Mouse (Mus musculus) embryonic facial prominence, embryonic 14.5 days (tissue): ENCODE results near the gene Tex48. TPM values are rescaled to one million over a fixed set of nuclear protein-coding genes. Genes with fewer than 3 reads are reported as not detected.

ENCODE experiments used
- ATAC-seq: fragments of 200-750 bp; cut with Nextera tagmentation; 2 replicates; pipeline ENCODE4 v1.8.0; 2017; ENCODE audit warnings: low read depth, moderate number of reproducible peaks, moderate TSS enrichment
- DNase-seq: peaks from one replicate; pipeline ENCODE4 v3.0.0-alpha.2; 2015; ENCODE audit warnings: low spot score
- H3K27ac ChIP-seq: fragments of 300-500 bp; sonication (generic); replicated peaks from 2 replicates; pipeline ENCODE4 v1.5.1; 2014; ENCODE audit warnings: low read depth, mild to moderate bottlenecking, low read length, moderate library complexity
- H3K27me3 ChIP-seq: fragments of 300-500 bp; sonication (generic); replicated peaks from 2 replicates; pipeline ENCODE4 v1.6.1; 2014; ENCODE audit warnings: low read length; ENCODE audit not compliant: control insufficient read depth, insufficient read depth
- H3K36me3 ChIP-seq: fragments of 300-500 bp; sonication (generic); 2 replicates; pipeline ENCODE4 v1.6.1; 2014; ENCODE audit warnings: low read length, mixed read lengths; ENCODE audit not compliant: control insufficient read depth, insufficient read depth
- H3K4me1 ChIP-seq: fragments of 300-500 bp; sonication (generic); 2 replicates; pipeline ENCODE4 v1.6.1; 2014; ENCODE audit warnings: antibody characterized with exemption, low read length; ENCODE audit not compliant: control insufficient read depth, insufficient read depth
- H3K4me2 ChIP-seq: fragments of 300-500 bp; sonication (generic); 2 replicates; pipeline ENCODE4 v1.6.1; 2014; ENCODE audit warnings: low read depth, mild to moderate bottlenecking, low read length, moderate library complexity, mixed read lengths
- H3K4me3 ChIP-seq: fragments of 300-500 bp; sonication (generic); 2 replicates; pipeline ENCODE4 v1.5.1; 2014; ENCODE audit warnings: low read depth, mild to moderate bottlenecking, low read length
- H3K9ac ChIP-seq: fragments of 300-500 bp; sonication (generic); 2 replicates; pipeline ENCODE4 v1.6.1; 2014; ENCODE audit warnings: low read depth, mild to moderate bottlenecking, low read length, moderate library complexity, mixed read lengths
- H3K9me3 ChIP-seq: fragments of 300-500 bp; sonication (generic); 2 replicates; pipeline ENCODE4 v1.6.1; 2016; ENCODE audit warnings: low read length; ENCODE audit not compliant: control insufficient read depth
- WGBS: fragments of 180-500 bp; shearing (Covaris S2); extraction: QIAGEN DNeasy Blood & Tissue Kit; methylation state at CpG from one replicate; pipeline ENCODE4 v1.1.7; 2014; 5-methylcytosine and 5-hydroxymethylcytosine counted together
- polyA plus RNA-seq: library from polyadenylated mRNA; unstranded; fragments of >200 nt; fragmentation: Nextera tagmentation; extraction: Ambion mirVana; gene quantifications from 2 replicates; pipeline ENCODE4 v1.2.1, GENCODE M21; 2014

Tex48 gene
- polyA plus RNA-seq, 1 experiment from 2014 or later: not detected

DNA sequence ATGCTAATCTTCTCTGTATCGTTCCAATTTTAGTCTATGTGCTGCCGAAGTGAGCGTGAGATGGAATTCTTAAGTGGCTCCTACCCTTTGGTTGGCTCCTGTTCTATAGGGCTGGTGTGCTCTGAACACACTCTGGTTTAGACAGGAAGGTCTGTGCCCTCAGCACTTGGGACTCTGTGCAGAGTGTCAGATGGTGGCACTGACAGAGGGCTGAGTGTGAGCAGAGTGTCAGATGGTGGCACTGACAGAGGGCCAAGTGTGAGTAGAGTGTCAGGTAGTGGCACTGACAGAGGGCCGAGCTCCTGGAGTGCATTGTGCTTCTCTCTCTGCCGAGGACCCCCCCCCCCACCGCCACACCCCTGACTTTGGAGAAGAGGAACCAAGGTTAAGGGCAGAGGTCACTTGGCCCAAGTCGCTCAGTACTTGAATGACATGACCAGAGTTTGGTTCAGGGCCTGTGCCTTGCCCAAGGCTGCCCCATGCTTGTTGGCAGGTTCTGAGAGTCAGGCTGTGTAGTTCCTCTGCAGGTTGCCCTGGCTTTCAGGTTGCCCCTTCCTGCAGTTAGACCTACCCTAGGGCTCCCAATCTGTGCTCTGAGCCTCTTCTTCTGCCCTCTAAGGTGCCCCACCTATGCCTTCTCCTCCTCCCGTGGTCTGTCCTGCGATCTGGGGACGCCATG, 54.4 kb downstream of the Tex48 start:
- peaks cover 10% of the 10 kb centered on the region for H3K36me3 ChIP-seq
- H3K9ac ChIP-seq: no peak overlapping the region
- no peak overlapping the region for H3K4me2 ChIP-seq
- no peak overlapping the region for H3K27ac ChIP-seq
- no peak overlapping the region for H3K4me3 ChIP-seq
- 91% methylated on average over 9 of the region's 10 CpGs for WGBS
- ATAC-seq (no peak), DNase-seq (no peak)
- H3K27me3 ChIP-seq: no peaks in the 10 kb centered on the region
- peaks cover 7% of the 10 kb centered on the region for H3K4me1 ChIP-seq
- H3K9me3 ChIP-seq: no peaks in the 10 kb centered on the region

DNA sequence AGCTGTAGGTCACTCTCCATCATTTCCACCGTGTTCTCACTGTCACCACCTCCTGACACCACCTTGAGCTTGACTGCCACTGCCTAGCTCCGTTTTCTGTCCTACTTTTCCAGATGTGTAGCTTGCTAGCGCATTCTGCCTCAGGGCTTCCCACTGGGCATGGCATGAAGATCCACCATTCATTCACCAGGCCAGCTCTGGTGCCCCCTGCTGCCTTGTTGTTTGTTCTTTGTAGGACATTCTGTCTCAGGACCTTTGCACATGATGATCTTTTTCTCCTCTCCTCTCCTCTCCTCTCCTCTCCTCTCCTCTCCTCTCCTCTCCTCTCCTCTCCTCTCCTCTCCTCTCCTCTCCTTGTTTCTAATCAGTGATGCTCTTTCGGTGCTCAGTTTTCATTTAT, 59.5 kb downstream of the Tex48 start:
- no peak for ATAC-seq
- Histone ChIP-seq H3K4me2 (no peak overlapping the region), H3K4me1 (peaks cover 14% of the 10 kb centered on the region), H3K27me3 (no peaks in the 10 kb centered on the region), H3K36me3 (peaks cover 7% of the 10 kb centered on the region; the same call in 1 of the 2 replicates), H3K9ac (no peak overlapping the region), H3K27ac (no peak overlapping the region), H3K9me3 (no peaks in the 10 kb centered on the region), H3K4me3 (no peak overlapping the region)
- DNase-seq: no peak
- 84% methylated on average over 3 of the region's 4 CpGs for WGBS

DNA sequence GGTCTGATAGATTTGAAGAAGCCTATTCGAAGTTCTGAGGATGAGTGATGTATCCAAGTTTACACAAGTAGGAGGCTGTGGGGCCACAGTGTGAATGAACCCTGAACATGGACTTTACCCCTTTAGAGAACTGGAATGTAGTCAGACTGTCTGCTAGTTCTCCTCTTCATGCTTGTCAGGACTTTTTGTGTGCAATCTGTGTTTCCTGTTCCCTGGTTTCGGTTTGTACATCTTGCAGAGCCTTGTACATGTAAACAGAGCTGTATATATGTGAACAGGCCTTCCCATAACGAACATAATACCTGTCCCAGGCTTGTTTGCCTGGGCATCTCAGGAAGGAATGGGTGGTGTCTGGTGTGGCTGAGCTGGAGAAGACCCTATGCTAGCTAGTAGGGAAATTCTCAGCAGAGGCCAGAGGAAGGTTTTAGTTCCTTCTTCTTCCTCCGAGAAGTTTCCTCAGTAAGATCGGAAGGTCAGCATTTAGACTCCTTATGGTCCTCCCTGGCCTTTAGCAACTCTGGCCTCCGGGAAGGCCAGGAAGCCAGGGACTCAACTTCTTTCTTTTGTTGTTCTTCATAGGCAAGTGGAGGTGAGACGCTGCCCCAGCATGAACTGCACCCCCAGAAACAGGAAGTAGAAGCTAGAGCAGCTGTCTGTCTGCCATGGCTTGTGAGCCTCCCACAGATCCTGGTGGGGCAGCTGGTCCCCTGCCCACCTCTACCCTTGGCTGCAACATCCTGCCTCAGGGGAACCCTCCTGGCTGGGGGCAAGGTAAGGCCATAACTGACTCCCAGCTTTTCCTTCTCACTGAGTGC, 60.2 kb downstream of the Tex48 start:
- H3K27me3 ChIP-seq: no peaks in the 10 kb centered on the region
- H3K9ac ChIP-seq: no peak overlapping the region
- no peak overlapping the region for H3K4me3 ChIP-seq
- H3K4me1 ChIP-seq: peaks cover 17% of the 10 kb centered on the region
- WGBS: 71% methylated on average over 7 of the region's 7 CpGs
- DNase-seq (no peak), ATAC-seq (no peak)
- no peak overlapping the region for H3K4me2 ChIP-seq
- no peak overlapping the region for H3K27ac ChIP-seq
- no peaks in the 10 kb centered on the region for H3K9me3 ChIP-seq
- H3K36me3 ChIP-seq: peaks cover 7% of the 10 kb centered on the region; the same call in 1 of the 2 replicates

GRCm38 (mm10) chr4:63560079-63560478, 62.1 kb downstream of the Tex48 start:
- Histone ChIP-seq H3K27me3 (no peaks in the 10 kb centered on the region), H3K27ac (0 out of 2 replicates have a peak overlapping the region, but pooled peaks have one; percentile 24), H3K4me3 (no peak overlapping the region), H3K9me3 (no peaks in the 10 kb centered on the region), H3K9ac (no peak overlapping the region), H3K4me2 (no peak overlapping the region), H3K36me3 (0 out of 2 replicates have a peak, but pooled peaks cover under 1% of the 10 kb centered on the region), H3K4me1 (peaks cover 17% of the 10 kb centered on the region)
- no peak for ATAC-seq
- 62% methylated on average over 8 of the region's 8 CpGs for WGBS
- no peak for DNase-seq

DNA sequence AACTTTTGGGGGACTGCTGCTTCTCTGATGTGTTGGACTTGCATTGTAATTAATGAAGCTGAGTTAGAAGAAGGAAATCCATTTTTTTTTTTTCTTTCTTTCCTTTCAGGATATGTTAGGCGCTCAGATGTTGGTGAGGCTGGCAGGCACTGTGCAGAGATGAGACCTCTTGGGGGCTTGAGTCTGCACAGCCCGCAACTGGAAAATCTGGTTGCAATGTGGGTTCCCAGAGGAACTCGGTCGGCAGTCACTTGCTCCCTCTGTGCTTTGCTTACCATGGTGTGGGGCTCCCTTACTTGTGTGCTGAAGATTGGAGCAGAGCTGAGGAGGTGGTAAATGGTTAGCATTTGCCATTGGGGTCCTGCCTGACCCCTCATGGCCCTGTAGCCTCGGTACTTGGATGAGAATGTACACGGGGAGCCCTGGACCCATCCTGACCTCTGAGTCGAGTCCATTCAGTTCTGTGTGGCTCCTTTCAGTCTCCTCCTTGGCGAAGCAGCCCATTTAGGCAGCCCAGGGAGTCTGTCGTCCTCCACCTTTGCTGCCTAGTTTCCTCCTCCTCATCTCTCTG, 63.0 kb downstream of the Tex48 start:
- peak overlapping the region; percentile 60 for H3K4me3 ChIP-seq
- peaks cover 17% of the 10 kb centered on the region for H3K4me1 ChIP-seq
- peak overlapping the region; percentile 73 for H3K4me2 ChIP-seq
- no peaks in the 10 kb centered on the region for H3K9me3 ChIP-seq
- 17% methylated on average over 9 of the region's 9 CpGs for WGBS
- H3K36me3 ChIP-seq: peaks cover 9% of the 10 kb centered on the region; the same call in 1 of the 2 replicates
- H3K27me3 ChIP-seq: no peaks in the 10 kb centered on the region
- ATAC-seq: peak; percentile 51
- peak overlapping the region; percentile 42 for H3K27ac ChIP-seq
- H3K9ac ChIP-seq: peak overlapping the region; percentile 82
- no peak for DNase-seq

GRCm38 (mm10) chr4:63558407-63559081, 63.7 kb downstream of the Tex48 start, which contains the start of gene Tmem268:
Gene Tmem268 (plus strand): TSS chr4:63558781.
- Histone ChIP-seq H3K4me2 (peak within 1 kb of the TSS; percentile 73), H3K36me3 (peaks cover 16% of the 10 kb centered on the region; the same call in 1 of the 2 replicates), H3K9me3 (no peaks in the 10 kb centered on the region), H3K9ac (peak within 1 kb of the TSS; percentile 82), H3K4me3 (peak within 1 kb of the TSS; percentile 60), H3K27me3 (no peaks in the 10 kb centered on the region), H3K27ac (peak within 1 kb of the TSS; percentile 42), H3K4me1 (peaks cover 17% of the 10 kb centered on the region)
- under 1% methylated on average over 39 of the region's 81 CpGs for WGBS
- ATAC-seq (peak; percentile 85), DNase-seq (peak; percentile 80)

DNA sequence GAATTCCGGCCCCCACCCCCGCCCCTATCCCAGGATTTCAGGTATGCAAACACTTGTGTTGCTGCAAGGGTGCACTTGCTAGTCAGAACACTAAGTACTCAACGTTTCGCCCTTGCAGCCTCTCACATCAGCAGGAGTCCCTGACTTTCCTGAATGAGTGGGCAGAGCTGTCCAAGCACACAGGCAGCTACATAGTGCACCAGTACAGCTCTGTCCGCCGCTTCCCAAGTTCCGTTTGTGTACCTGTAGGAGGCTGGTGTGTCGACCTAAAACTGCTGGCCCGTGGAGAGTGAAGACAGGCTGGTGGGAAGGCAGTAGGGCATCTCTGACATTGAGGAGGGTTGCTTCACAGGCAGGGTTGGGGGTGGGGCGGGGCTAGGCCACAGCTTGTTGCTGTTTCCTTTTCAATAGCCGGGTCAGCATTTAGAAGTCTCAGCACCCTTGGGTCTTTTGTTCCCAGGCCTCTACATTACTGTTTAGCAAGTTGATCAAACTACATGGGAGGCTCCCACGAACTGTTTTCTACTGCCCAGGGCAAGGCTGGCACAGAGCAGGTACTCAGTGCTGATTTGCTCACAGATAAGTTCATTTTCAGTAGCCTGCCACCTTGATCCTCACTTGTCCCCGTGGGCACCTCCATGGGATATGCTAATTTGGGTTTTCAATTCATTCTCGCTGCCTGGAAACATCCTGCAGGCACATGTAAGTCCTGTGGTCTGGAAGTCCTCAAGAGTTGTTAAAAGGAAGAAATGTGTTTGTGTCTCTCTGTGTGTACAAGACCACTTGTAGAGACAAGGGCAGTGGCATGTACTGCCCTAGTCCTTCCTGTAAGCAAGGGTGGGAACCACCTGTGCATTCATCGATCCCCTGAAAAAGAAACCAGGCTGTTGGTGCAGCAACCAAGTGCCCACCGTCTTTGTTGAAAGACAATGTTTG, 64.8 kb downstream of the Tex48 start:
- WGBS: 29% methylated on average over 16 of the region's 16 CpGs
- H3K4me3 ChIP-seq: no peak overlapping the region; the same call in 1 of the 2 replicates
- peaks cover 17% of the 10 kb centered on the region for H3K4me1 ChIP-seq
- peak overlapping the region; percentile 73 for H3K4me2 ChIP-seq
- ATAC-seq (no peak), DNase-seq (no peak)
- H3K27me3 ChIP-seq: no peaks in the 10 kb centered on the region
- H3K9ac ChIP-seq: no peak overlapping the region
- H3K27ac ChIP-seq: no peak overlapping the region
- H3K36me3 ChIP-seq: peaks cover 26% of the 10 kb centered on the region
- no peaks in the 10 kb centered on the region for H3K9me3 ChIP-seq
